Mouse (Mus musculus) heart, postnatal 0 days (tissue): ENCODE results near the gene Reln.

ENCODE experiments used
- CTCF ChIP-seq: IDR thresholded peaks from 2 replicates; pipeline ENCODE4 v1.5.1; 2016; ENCODE audit warnings: antibody characterized with exemption, control low read depth, low read depth
- EP300 ChIP-seq: IDR thresholded peaks from 2 replicates; pipeline ENCODE4 v1.6.1; 2016; ENCODE audit warnings: antibody characterized with exemption, low read depth

- TF ChIP-seq CTCF (no peak), EP300 (no peak)
These were observed 431.5 kb downstream of the Reln start for GRCm38 (mm10) chr5:21912835-21913530.
